Mouse (Mus musculus): ENCODE data around the gene Cdk1.

- no peak for TF ChIP-seq JUND (conservative IDR thresholded peaks at IDR 0.05; ENCODE audit: low read depth, low read length)
- TF ChIP-seq MEF2A (IDR thresholded peaks at IDR 0.05; ENCODE audit: borderline replicate concordance, low read depth, low read length), result no peak
- TF ChIP-seq MAFK (IDR thresholded peaks at IDR 0.05; ENCODE audit: insufficient replicate concordance, low read length), result no peak
- TF ChIP-seq MYC (IDR thresholded peaks at IDR 0.05; ENCODE audit: low read depth, low read length), result no peak
- no peak for TF ChIP-seq UBTF (IDR thresholded peaks at IDR 0.05; ENCODE audit: low read depth, low read length)
- TF ChIP-seq POLR2A (IDR thresholded peaks at IDR 0.05; ENCODE audit: low read depth, low read length), result no peak
- no peak for TF ChIP-seq PAX5 (IDR thresholded peaks at IDR 0.05; ENCODE audit: low read length)
- TF ChIP-seq CTCF (conservative IDR thresholded peaks at IDR 0.05 in 1 of 2, IDR thresholded peaks at IDR 0.05 in 1 of 2; ENCODE audit: low read depth in 2 of 2, low read length in 2 of 2), result no peak
- no peak for TF ChIP-seq ETS1 (conservative IDR thresholded peaks at IDR 0.05; ENCODE audit: low read depth, low read length)
- no peak for TF ChIP-seq EP300 (IDR thresholded peaks at IDR 0.05; ENCODE audit: low read length)
- TF ChIP-seq POLR2AphosphoS2 (IDR thresholded peaks at IDR 0.05; ENCODE audit: low read depth, low read length), result no peak
- TF ChIP-seq ZC3H11A (IDR thresholded peaks at IDR 0.05; ENCODE audit: low read depth, low read length), result no peak
These were observed 6.9 kb upstream of the Cdk1 start for GRCm38 (mm10) chr10:69359666-69360065.
